21 mouse cellular contexts compared by ENCODE assay signal in the genomic region with DNA sequence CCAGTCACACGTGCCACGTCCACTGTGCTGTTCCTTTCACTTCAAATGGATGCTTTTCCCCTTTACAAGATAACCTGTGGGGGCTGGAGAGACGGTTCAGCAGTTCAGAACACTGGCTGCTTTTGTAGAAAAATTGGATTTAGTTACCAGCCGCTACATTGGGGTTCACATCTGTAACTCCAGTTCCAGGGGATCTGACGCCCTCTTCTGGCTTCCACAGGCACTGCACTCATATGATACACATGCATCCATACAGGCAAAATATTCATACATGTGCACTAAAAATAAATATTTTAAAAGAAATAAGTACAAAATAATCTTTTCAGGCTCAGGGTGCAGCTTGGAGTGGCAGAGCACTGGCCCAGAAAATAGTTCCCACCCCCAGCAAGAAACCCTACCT. TPM values are rescaled to one million over a fixed set of nuclear protein-coding genes. Genes with fewer than 3 reads are reported as not detected.
A peak's percentile ranks its signal among the peaks of the same experiment; 100 is the strongest.
DNase-seq lines count a peak whose midpoint lies in the region; ATAC-seq and TF ChIP-seq lines count a peak whose summit lies in the region.
"Had no signal": no experiment of that assay in that cellular context is flagged by ENCODE, and none has a peak within 500 bp of the region (broad histone marks: within the 10 kb centered on the region; RNA-seq: fewer than 3 reads in every experiment).

No protein-coding gene starts in this region.

- no peak overlapping the region for H3K27ac ChIP-seq in intestine, postnatal 0 days (ENCODE audit: low read depth, low read length)
- no peak overlapping the region for H3K27ac ChIP-seq in intestine, embryonic 15.5 days
- H3K27ac ChIP-seq in lung, postnatal 0 days (ENCODE audit: low read length): no peak overlapping the region
- no peak overlapping the region for H3K27ac ChIP-seq in ES-Bruce4 (ENCODE audit: insufficient read depth, low read length)
- no peak overlapping the region for H3K27ac ChIP-seq in stomach, postnatal 0 days (replicated peaks)
- H3K27ac ChIP-seq in kidney, embryonic 16.5 days (ENCODE audit: low read length): no peak overlapping the region
- H3K27ac ChIP-seq: forebrain, embryonic 12.5 days; hindbrain, embryonic 13.5 days; liver, embryonic 13.5 days; midbrain, embryonic 12.5 days; neural tube, embryonic 15.5 days had no signal

- no peaks in the 10 kb centered on the region for H3K9me3 ChIP-seq in intestine, postnatal 0 days (ENCODE audit: control insufficient read depth)
- H3K9me3 ChIP-seq in intestine, embryonic 15.5 days: no peaks in the 10 kb centered on the region
- no peaks in the 10 kb centered on the region for H3K9me3 ChIP-seq in lung, postnatal 0 days (ENCODE audit: low read length)
- no peaks in the 10 kb centered on the region for H3K9me3 ChIP-seq in ES-Bruce4 (replicated peaks; ENCODE audit: control insufficient read depth, insufficient read depth, low read length, poor library complexity, severe bottlenecking)
- H3K9me3 ChIP-seq in stomach, postnatal 0 days (ENCODE audit: control insufficient read depth, low read length): no peaks in the 10 kb centered on the region
- H3K9me3 ChIP-seq in kidney, embryonic 16.5 days (ENCODE audit: low read length): no peaks in the 10 kb centered on the region
- H3K9me3 ChIP-seq: forebrain, embryonic 12.5 days; G1E; hindbrain, embryonic 13.5 days; liver, embryonic 13.5 days; midbrain, embryonic 12.5 days; neural tube, embryonic 15.5 days had no signal

- TF ChIP-seq EP300 in lung, postnatal 0 days (IDR thresholded peaks at IDR 0.05): no peak
- TF ChIP-seq EP300 in ES-Bruce4 (IDR thresholded peaks at IDR 0.05; ENCODE audit: insufficient read depth, low read depth, low read length): no peak
- no peak for TF ChIP-seq EP300 in stomach, postnatal 0 days (optimal IDR thresholded peaks at IDR 0.05)

- no peak for DNase-seq in lung, postnatal 0 days (ENCODE audit: low spot score)
- no peak for DNase-seq in lung, adult 18-20 months
- DNase-seq in stomach, postnatal 0 days (ENCODE audit: low spot score): no peak
- DNase-seq: adrenal gland, adult 2 months; cerebellum, adult 11-12 months; cerebellum, postnatal 36 days; gastrocnemius, postnatal 25 days; kidney, adult 2 months; kidney, postnatal 4 days; liver, embryonic 13.5 days; thymus, postnatal 25 days had no signal

- no peak overlapping the region for H3K9ac ChIP-seq in intestine, postnatal 0 days (ENCODE audit: low read depth, low read length)
- no peak overlapping the region for H3K9ac ChIP-seq in intestine, embryonic 15.5 days
- no peak overlapping the region for H3K9ac ChIP-seq in lung, postnatal 0 days (replicated peaks; ENCODE audit: low read depth)
- H3K9ac ChIP-seq in ES-Bruce4 (ENCODE audit: low read depth, poor library complexity, severe bottlenecking): no peak overlapping the region
- H3K9ac ChIP-seq in stomach, postnatal 0 days (ENCODE audit: low read length): no peak overlapping the region
- no peak overlapping the region for H3K9ac ChIP-seq in kidney, embryonic 16.5 days (replicated peaks; ENCODE audit: low read length)
- H3K9ac ChIP-seq: forebrain, embryonic 12.5 days; hindbrain, embryonic 13.5 days; liver, embryonic 13.5 days; midbrain, embryonic 12.5 days; neural tube, embryonic 15.5 days had no signal

- no peaks in the 10 kb centered on the region for H3K36me3 ChIP-seq in intestine, postnatal 0 days (ENCODE audit: control insufficient read depth, insufficient read depth)
- no peaks in the 10 kb centered on the region for H3K36me3 ChIP-seq in intestine, embryonic 15.5 days
- no peaks in the 10 kb centered on the region for H3K36me3 ChIP-seq in lung, postnatal 0 days (ENCODE audit: insufficient read depth, low read length)
- no peaks in the 10 kb centered on the region for H3K36me3 ChIP-seq in ES-Bruce4 (ENCODE audit: control insufficient read depth, insufficient read depth, low read length, poor library complexity, severe bottlenecking)
- H3K36me3 ChIP-seq in stomach, postnatal 0 days (ENCODE audit: control insufficient read depth, insufficient read depth, low read length): no peaks in the 10 kb centered on the region
- H3K36me3 ChIP-seq in kidney, embryonic 16.5 days (ENCODE audit: insufficient read depth, low read length): no peaks in the 10 kb centered on the region
- H3K36me3 ChIP-seq: forebrain, embryonic 12.5 days; G1E; hindbrain, embryonic 13.5 days; liver, embryonic 13.5 days; midbrain, embryonic 12.5 days; neural tube, embryonic 15.5 days had no signal

- peak; percentile 34 for TF ChIP-seq CTCF in intestine, postnatal 0 days (IDR thresholded peaks at IDR 0.05; ENCODE audit: low read depth)
- peak; percentile 30 for TF ChIP-seq CTCF in lung, postnatal 0 days (IDR thresholded peaks at IDR 0.05)
- TF ChIP-seq CTCF in ES-Bruce4 (IDR thresholded peaks at IDR 0.05; ENCODE audit: low read depth, low read length): peak; percentile 20
- peak; percentile 43 for TF ChIP-seq CTCF in stomach, postnatal 0 days (IDR thresholded peaks at IDR 0.05; ENCODE audit: low read depth)

- no peak overlapping the region for H3K4me3 ChIP-seq in intestine, postnatal 0 days (ENCODE audit: low read depth, low read length)
- no peak overlapping the region for H3K4me3 ChIP-seq in intestine, embryonic 15.5 days (replicated peaks)
- H3K4me3 ChIP-seq in lung, postnatal 0 days (ENCODE audit: low read depth, low read length): no peak overlapping the region
- H3K4me3 ChIP-seq in ES-Bruce4 (ENCODE audit: low read depth, low read length): no peak overlapping the region
- H3K4me3 ChIP-seq in stomach, postnatal 0 days (ENCODE audit: low read depth, low read length): no peak overlapping the region
- no peak overlapping the region for H3K4me3 ChIP-seq in kidney, embryonic 16.5 days (ENCODE audit: low read length)
- H3K4me3 ChIP-seq: forebrain, embryonic 12.5 days; hindbrain, embryonic 13.5 days; liver, embryonic 13.5 days; midbrain, embryonic 12.5 days; myocyte; neural tube, embryonic 15.5 days had no signal

- no peak for TF ChIP-seq POLR2A in ES-Bruce4 (IDR thresholded peaks at IDR 0.05; ENCODE audit: insufficient read depth, low read length)

- no peak for ATAC-seq in intestine, postnatal 0 days
- ATAC-seq in intestine, embryonic 15.5 days: no peak
- ATAC-seq in lung, postnatal 0 days: no peak
- no peak for ATAC-seq in stomach, postnatal 0 days (ENCODE audit: low FRiP score, low TSS enrichment)
- ATAC-seq in kidney, embryonic 16.5 days (ENCODE audit: low FRiP score, low TSS enrichment): no peak

- no peak overlapping the region for H3K4me2 ChIP-seq in intestine, postnatal 0 days (replicated peaks; ENCODE audit: low read depth)
- H3K4me2 ChIP-seq in intestine, embryonic 15.5 days (replicated peaks): no peak overlapping the region
- no peak overlapping the region for H3K4me2 ChIP-seq in lung, postnatal 0 days (replicated peaks; ENCODE audit: low read depth, low read length)
- H3K4me2 ChIP-seq in stomach, postnatal 0 days (replicated peaks; ENCODE audit: low read depth): no peak overlapping the region
- no peak overlapping the region for H3K4me2 ChIP-seq in kidney, embryonic 16.5 days (replicated peaks; ENCODE audit: low read depth, low read length)
- H3K4me2 ChIP-seq: forebrain, embryonic 12.5 days; hindbrain, embryonic 13.5 days; liver, embryonic 13.5 days; midbrain, embryonic 12.5 days; neural tube, embryonic 15.5 days had no signal

- H3K4me1 ChIP-seq in intestine, postnatal 0 days (replicated peaks; ENCODE audit: control insufficient read depth, insufficient read depth, low read length): no peaks in the 10 kb centered on the region
- H3K4me1 ChIP-seq in intestine, embryonic 15.5 days (replicated peaks): no peaks in the 10 kb centered on the region
- H3K4me1 ChIP-seq in lung, postnatal 0 days (ENCODE audit: insufficient read depth, low read depth, low read length): no peaks in the 10 kb centered on the region
- no peaks in the 10 kb centered on the region for H3K4me1 ChIP-seq in ES-Bruce4 (ENCODE audit: control insufficient read depth, insufficient read depth, low read length)
- H3K4me1 ChIP-seq in stomach, postnatal 0 days (replicated peaks; ENCODE audit: control insufficient read depth, insufficient read depth): no peaks in the 10 kb centered on the region
- no peaks in the 10 kb centered on the region; the same call in 1 of the 2 replicates for H3K4me1 ChIP-seq in kidney, embryonic 16.5 days (ENCODE audit: insufficient read depth, low read length)

- WGBS in intestine, postnatal 0 days: 81% methylated on average over 5 of the region's 5 CpGs
- 80% methylated on average over 5 of the region's 5 CpGs for WGBS in intestine, embryonic 15.5 days
- 67% methylated on average over 5 of the region's 5 CpGs for WGBS in lung, postnatal 0 days
- WGBS in stomach, postnatal 0 days: 77% methylated on average over 5 of the region's 5 CpGs
- 68% methylated on average over 5 of the region's 5 CpGs for WGBS in kidney, embryonic 16.5 days

- H3K27me3 ChIP-seq in intestine, postnatal 0 days (replicated peaks; ENCODE audit: control insufficient read depth, insufficient read depth, low read length): no peaks in the 10 kb centered on the region
- no peaks in the 10 kb centered on the region for H3K27me3 ChIP-seq in intestine, embryonic 15.5 days (replicated peaks)
- H3K27me3 ChIP-seq in lung, postnatal 0 days (replicated peaks; ENCODE audit: insufficient read depth, low read length): no peaks in the 10 kb centered on the region
- no peaks in the 10 kb centered on the region for H3K27me3 ChIP-seq in ES-Bruce4 (ENCODE audit: control insufficient read depth, insufficient read depth, low read length, poor library complexity, severe bottlenecking)
- no peaks in the 10 kb centered on the region for H3K27me3 ChIP-seq in stomach, postnatal 0 days (ENCODE audit: control insufficient read depth, insufficient read depth, low read length)
- H3K27me3 ChIP-seq in kidney, embryonic 16.5 days (ENCODE audit: insufficient read depth, low read length): no peaks in the 10 kb centered on the region
- H3K27me3 ChIP-seq: liver, embryonic 13.5 days had no signal

RNA-seq across cellular contexts. Expression of a gene that starts 45.5 kb away (rescaled TPM):
- 3.0 and 3.7 TPM in 2 replicates for polyA plus RNA-seq in intestine, postnatal 0 days (2015; fragmentation: Nextera tagmentation; extraction: Ambion mirVana)
- polyA plus RNA-seq in intestine, embryonic 15.5 days (2015; fragmentation: Nextera tagmentation; extraction: Ambion mirVana): 10.4 and 10.9 TPM in 2 replicates
- 4.5 and 5.3 TPM in 2 replicates for polyA plus RNA-seq in lung, postnatal 0 days (2015; fragmentation: Nextera tagmentation; extraction: Ambion mirVana)
- polyA plus RNA-seq in ES-Bruce4 (2011; ENCODE audit: insufficient read depth, insufficient read length, low read depth, missing spikeins): 29.0 and 33.9 TPM in 2 replicates
- 3.3 and 3.9 TPM in 2 replicates for polyA plus RNA-seq in stomach, postnatal 0 days (2015; fragmentation: Nextera tagmentation; extraction: Ambion mirVana)
- 16.0 and 16.7 TPM in 2 replicates for polyA plus RNA-seq in kidney, embryonic 16.5 days (2015; fragmentation: Nextera tagmentation; extraction: Ambion mirVana)

RNA-seq across cellular contexts. Expression of a gene that starts 45.6 kb away (rescaled TPM):
- 3.0 and 3.9 TPM in 2 replicates for polyA plus RNA-seq in intestine, postnatal 0 days (2015; fragmentation: Nextera tagmentation; extraction: Ambion mirVana)
- polyA plus RNA-seq in intestine, embryonic 15.5 days (2015; fragmentation: Nextera tagmentation; extraction: Ambion mirVana): 12.1 and 13.6 TPM in 2 replicates
- polyA plus RNA-seq in lung, postnatal 0 days (2015; fragmentation: Nextera tagmentation; extraction: Ambion mirVana): 5.9 and 6.8 TPM in 2 replicates
- polyA plus RNA-seq in ES-Bruce4 (2011; ENCODE audit: insufficient read depth, insufficient read length, low read depth, missing spikeins): 18.6 and 27.0 TPM in 2 replicates
- polyA plus RNA-seq in stomach, postnatal 0 days (2015; fragmentation: Nextera tagmentation; extraction: Ambion mirVana): 5.1 and 5.8 TPM in 2 replicates
- 14.1 and 14.3 TPM in 2 replicates for polyA plus RNA-seq in kidney, embryonic 16.5 days (2015; fragmentation: Nextera tagmentation; extraction: Ambion mirVana)
